ENCODE assay signal across 10 mouse cellular contexts in genomic region chr7:65696450-65696849, GRCm38 (mm10). TPM values are rescaled to one million over a fixed set of nuclear protein-coding genes. Genes with fewer than 3 reads are reported as not detected.
DNase-seq lines count a peak whose midpoint lies in the region; ATAC-seq and TF ChIP-seq lines count a peak whose summit lies in the region.
"Had no signal": no experiment of that assay in that cellular context is flagged by ENCODE, and none has a peak within 500 bp of the region (broad histone marks: within the 10 kb centered on the region; RNA-seq: fewer than 3 reads in every experiment).

No protein-coding gene starts in this region.

- H3K4me3 ChIP-seq in forebrain, postnatal 0 days (ENCODE audit: low read depth, low read length) = no peak overlapping the region
- H3K4me3 ChIP-seq in forebrain, embryonic 11.5 days (ENCODE audit: low read depth, low read length) = no peak overlapping the region
- no peak overlapping the region for H3K4me3 ChIP-seq in midbrain, embryonic 14.5 days (replicated peaks; ENCODE audit: low read depth, low read length)
- H3K4me3 ChIP-seq in midbrain, embryonic 10.5 days = no peak overlapping the region
- no peak overlapping the region for H3K4me3 ChIP-seq in stomach, postnatal 0 days (ENCODE audit: low read depth, low read length)
- H3K4me3 ChIP-seq: embryonic facial prominence, embryonic 15.5 days; heart, embryonic 15.5 days had no signal

- TF ChIP-seq CTCF in forebrain, postnatal 0 days (IDR thresholded peaks at IDR 0.05; ENCODE audit: low read depth) = peak; percentile 62
- TF ChIP-seq CTCF in stomach, postnatal 0 days (IDR thresholded peaks at IDR 0.05; ENCODE audit: low read depth) = peak; percentile 74

- ATAC-seq in forebrain, postnatal 0 days = no peak
- ATAC-seq in forebrain, embryonic 11.5 days (replicated peaks; ENCODE audit: low FRiP score) = no peak
- no peak for ATAC-seq in midbrain, embryonic 14.5 days (ENCODE audit: low FRiP score, low TSS enrichment)
- ATAC-seq in stomach, postnatal 0 days (ENCODE audit: low FRiP score, low TSS enrichment) = no peak
- ATAC-seq in erythroblast, adult 5-6 weeks (replicated peaks; ENCODE audit: low FRiP score, poor library complexity, severe bottlenecking) = no peak

- peaks cover 45% of the 10 kb centered on the region for H3K36me3 ChIP-seq in forebrain, postnatal 0 days (ENCODE audit: insufficient read depth)
- H3K36me3 ChIP-seq in forebrain, embryonic 11.5 days (ENCODE audit: control insufficient read depth, insufficient read depth, low read length) = peaks cover 2% of the 10 kb centered on the region; the same call in 1 of the 2 replicates
- peaks cover 65% of the 10 kb centered on the region for H3K36me3 ChIP-seq in midbrain, embryonic 14.5 days (ENCODE audit: control insufficient read depth, insufficient read depth, low read length)
- peaks cover 66% of the 10 kb centered on the region for H3K36me3 ChIP-seq in midbrain, embryonic 10.5 days
- H3K36me3 ChIP-seq in stomach, postnatal 0 days (ENCODE audit: control insufficient read depth, insufficient read depth, low read length) = peaks cover 16% of the 10 kb centered on the region

- H3K4me2 ChIP-seq in forebrain, postnatal 0 days (ENCODE audit: low read depth) = no peak overlapping the region
- no peak overlapping the region for H3K4me2 ChIP-seq in forebrain, embryonic 11.5 days (ENCODE audit: low read depth, low read length, severe bottlenecking)
- H3K4me2 ChIP-seq in midbrain, embryonic 14.5 days (ENCODE audit: low read length) = no peak overlapping the region
- H3K4me2 ChIP-seq in stomach, postnatal 0 days (replicated peaks; ENCODE audit: low read depth) = no peak overlapping the region
- H3K4me2 ChIP-seq: embryonic facial prominence, embryonic 15.5 days; heart, embryonic 15.5 days had no signal

- no peaks in the 10 kb centered on the region for H3K27me3 ChIP-seq in forebrain, postnatal 0 days (ENCODE audit: insufficient read depth, low read length)
- no peaks in the 10 kb centered on the region for H3K27me3 ChIP-seq in forebrain, embryonic 11.5 days (ENCODE audit: control insufficient read depth, insufficient read depth, low read length)
- H3K27me3 ChIP-seq in midbrain, embryonic 14.5 days (ENCODE audit: control insufficient read depth, insufficient read depth, low read length) = no peaks in the 10 kb centered on the region
- no peaks in the 10 kb centered on the region for H3K27me3 ChIP-seq in midbrain, embryonic 10.5 days (ENCODE audit: low read depth, poor library complexity, severe bottlenecking)
- no peaks in the 10 kb centered on the region for H3K27me3 ChIP-seq in stomach, postnatal 0 days (ENCODE audit: control insufficient read depth, insufficient read depth, low read length)
- H3K27me3 ChIP-seq: embryonic facial prominence, embryonic 15.5 days; heart, embryonic 15.5 days had no signal

- no peak for TF ChIP-seq EP300 in stomach, postnatal 0 days (optimal IDR thresholded peaks at IDR 0.05)

- peaks cover 7% of the 10 kb centered on the region; the same call in 1 of the 2 replicates for H3K4me1 ChIP-seq in forebrain, postnatal 0 days (ENCODE audit: insufficient read depth)
- H3K4me1 ChIP-seq in forebrain, embryonic 11.5 days (replicated peaks; ENCODE audit: control insufficient read depth, insufficient read depth, low read length) = peaks cover 6% of the 10 kb centered on the region; the same call in 1 of the 2 replicates
- peaks cover 14% of the 10 kb centered on the region for H3K4me1 ChIP-seq in midbrain, embryonic 14.5 days (ENCODE audit: control insufficient read depth, insufficient read depth, low read length)
- peaks cover 22% of the 10 kb centered on the region for H3K4me1 ChIP-seq in midbrain, embryonic 10.5 days
- H3K4me1 ChIP-seq in stomach, postnatal 0 days (replicated peaks; ENCODE audit: control insufficient read depth, insufficient read depth) = no peaks in the 10 kb centered on the region

- peak; percentile 7 for DNase-seq in forebrain, postnatal 0 days
- no peak for DNase-seq in forebrain, embryonic 11.5 days (ENCODE audit: low spot score)
- peak; percentile 29 for DNase-seq in midbrain, embryonic 14.5 days
- no peak for DNase-seq in midbrain, embryonic 10.5 days (ENCODE audit: low spot score)
- peak; percentile 15 for DNase-seq in c-Kit-positive CD71-positive TER-119-negative erythroid progenitor cells, embryonic 14.5 days (ENCODE audit: low read depth)
- no peak for DNase-seq in stomach, postnatal 0 days (ENCODE audit: low spot score)
- DNase-seq in adrenal gland, adult 2 months = no peak

- no peak overlapping the region for H3K9ac ChIP-seq in forebrain, postnatal 0 days
- no peak overlapping the region for H3K9ac ChIP-seq in forebrain, embryonic 11.5 days (ENCODE audit: low read length)
- no peak overlapping the region for H3K9ac ChIP-seq in midbrain, embryonic 14.5 days (replicated peaks; ENCODE audit: low read length)
- no peak overlapping the region for H3K9ac ChIP-seq in stomach, postnatal 0 days (ENCODE audit: low read length)
- H3K9ac ChIP-seq: embryonic facial prominence, embryonic 15.5 days; heart, embryonic 15.5 days had no signal

- H3K27ac ChIP-seq in forebrain, postnatal 0 days (ENCODE audit: low read depth, low read length) = no peak overlapping the region
- no peak overlapping the region for H3K27ac ChIP-seq in forebrain, embryonic 11.5 days (ENCODE audit: low read depth, low read length)
- H3K27ac ChIP-seq in midbrain, embryonic 14.5 days (replicated peaks; ENCODE audit: low read depth, low read length) = no peak overlapping the region
- H3K27ac ChIP-seq in midbrain, embryonic 10.5 days (replicated peaks) = no peak overlapping the region
- no peak overlapping the region for H3K27ac ChIP-seq in stomach, postnatal 0 days (replicated peaks)
- H3K27ac ChIP-seq: embryonic facial prominence, embryonic 15.5 days; heart, embryonic 15.5 days had no signal

- no peaks in the 10 kb centered on the region for H3K9me3 ChIP-seq in forebrain, postnatal 0 days (ENCODE audit: low read length)
- no peaks in the 10 kb centered on the region for H3K9me3 ChIP-seq in forebrain, embryonic 11.5 days (ENCODE audit: control insufficient read depth, low read length)
- H3K9me3 ChIP-seq in midbrain, embryonic 14.5 days (ENCODE audit: control insufficient read depth, low read length) = no peaks in the 10 kb centered on the region
- no peaks in the 10 kb centered on the region for H3K9me3 ChIP-seq in midbrain, embryonic 10.5 days (replicated peaks)
- no peaks in the 10 kb centered on the region for H3K9me3 ChIP-seq in stomach, postnatal 0 days (ENCODE audit: control insufficient read depth, low read length)
- H3K9me3 ChIP-seq: embryonic facial prominence, embryonic 15.5 days; heart, embryonic 15.5 days had no signal

- 52% methylated on average over 2 of the region's 2 CpGs for WGBS in forebrain, postnatal 0 days
- 60% methylated on average over 2 of the region's 2 CpGs for WGBS in forebrain, embryonic 11.5 days
- WGBS in midbrain, embryonic 14.5 days = 57% methylated on average over 2 of the region's 2 CpGs
- WGBS in midbrain, embryonic 10.5 days = 61% methylated on average over 2 of the region's 2 CpGs
- 48% methylated on average over 2 of the region's 2 CpGs for WGBS in stomach, postnatal 0 days

RNA-seq across cellular contexts. Expression of gene Tm2d3, which starts 5.5 kb away (rescaled TPM):
- 68.9 and 94.6 TPM in 2 replicates for total RNA-seq in forebrain, postnatal 0 days (2014; rRNA removed)
- polyA plus RNA-seq in forebrain, postnatal 0 days (2015; fragmentation: Nextera tagmentation; extraction: Ambion mirVana) = 105 and 118 TPM in 2 replicates
- 65.9 and 69.6 TPM in 2 replicates for polyA plus RNA-seq in forebrain, embryonic 11.5 days (2014; fragmentation: Nextera tagmentation; extraction: Ambion mirVana)
- 85.2 and 90.8 TPM in 2 replicates for polyA plus RNA-seq in midbrain, embryonic 14.5 days (2014; fragmentation: Nextera tagmentation; extraction: Ambion mirVana)
- 84.1 and 89.5 TPM in 2 replicates for polyA plus RNA-seq in midbrain, embryonic 10.5 days (2016; fragmentation: Nextera tagmentation; extraction: Ambion mirVana)
- polyA plus RNA-seq in stomach, postnatal 0 days (2015; fragmentation: Nextera tagmentation; extraction: Ambion mirVana) = 68.3 and 73.8 TPM in 2 replicates
- 8.8 and 28.8 TPM in 2 replicates for total RNA-seq in erythroblast, adult 5-6 weeks (2015; ENCODE audit: low replicate concordance)
- total RNA-seq in erythroblast, adult 5-6 weeks (2017; ENCODE audit: low replicate concordance) = 7.6 and 13.5 TPM in 2 replicates
- total RNA-seq in adrenal gland, adult 2 months (2021) = 10 to 100 TPM; 69.7 to 71.2 TPM
- 99.5 and 109 TPM in 2 replicates for polyA plus RNA-seq in adrenal gland, adult 2 months (2012; rRNA removed)

RNA-seq across cellular contexts. Expression of gene Tarsl2, which starts 51.8 kb away (rescaled TPM):
- 26.3 and 30.8 TPM in 2 replicates for total RNA-seq in forebrain, postnatal 0 days (2014; rRNA removed)
- 16.9 and 19.5 TPM in 2 replicates for polyA plus RNA-seq in forebrain, postnatal 0 days (2015; fragmentation: Nextera tagmentation; extraction: Ambion mirVana)
- polyA plus RNA-seq in forebrain, embryonic 11.5 days (2014; fragmentation: Nextera tagmentation; extraction: Ambion mirVana) = 13.2 and 14.2 TPM in 2 replicates
- 12.4 and 17.6 TPM in 2 replicates for polyA plus RNA-seq in midbrain, embryonic 14.5 days (2014; fragmentation: Nextera tagmentation; extraction: Ambion mirVana)
- 8.0 and 8.3 TPM in 2 replicates for polyA plus RNA-seq in midbrain, embryonic 10.5 days (2016; fragmentation: Nextera tagmentation; extraction: Ambion mirVana)
- polyA plus RNA-seq in stomach, postnatal 0 days (2015; fragmentation: Nextera tagmentation; extraction: Ambion mirVana) = 5.2 and 6.2 TPM in 2 replicates
- total RNA-seq in erythroblast, adult 5-6 weeks (2015; ENCODE audit: low replicate concordance) = 1.5 and 5.2 TPM in 2 replicates
- 10.2 and 19.0 TPM in 2 replicates for total RNA-seq in erythroblast, adult 5-6 weeks (2017; ENCODE audit: low replicate concordance)
- total RNA-seq in adrenal gland, adult 2 months (2021) = 10 to 100 TPM; 17.2 to 24.4 TPM
- 7.9 and 8.0 TPM in 2 replicates for polyA plus RNA-seq in adrenal gland, adult 2 months (2012; rRNA removed)

Comparison
In these comparisons a context has a peak if more than half of its experiments do, and no peak if none do; other contexts are left out.
1. DNase-seq: peak in forebrain, postnatal 0 days (single experiment), midbrain, embryonic 14.5 days (single experiment) and c-Kit-positive CD71-positive TER-119-negative erythroid progenitor cells, embryonic 14.5 days (single experiment); none in forebrain, embryonic 11.5 days (single experiment), midbrain, embryonic 10.5 days (single experiment), stomach, postnatal 0 days (single experiment) and adrenal gland, adult 2 months (single experiment).